Mouse (Mus musculus): ENCODE data around the gene Rpa1. TPM values are rescaled to one million over a fixed set of nuclear protein-coding genes. Genes with fewer than 3 reads are reported as not detected.
"Not testable (repeated sequence)": the region's sequence is repeated elsewhere in the genome, so short reads cannot be mapped to it uniquely, and the experiment has no call there.

Gene Rpa1
- total RNA-seq, 2 experiments from 2014 or later, result 63.7 to 68.1 TPM

- no peak for DNase-seq (ENCODE audit: low spot score in 2 of 2)
Measured at GRCm38 (mm10) chr11:75288517-75288916, 59.6 kb downstream of the Rpa1 start.

DNA sequence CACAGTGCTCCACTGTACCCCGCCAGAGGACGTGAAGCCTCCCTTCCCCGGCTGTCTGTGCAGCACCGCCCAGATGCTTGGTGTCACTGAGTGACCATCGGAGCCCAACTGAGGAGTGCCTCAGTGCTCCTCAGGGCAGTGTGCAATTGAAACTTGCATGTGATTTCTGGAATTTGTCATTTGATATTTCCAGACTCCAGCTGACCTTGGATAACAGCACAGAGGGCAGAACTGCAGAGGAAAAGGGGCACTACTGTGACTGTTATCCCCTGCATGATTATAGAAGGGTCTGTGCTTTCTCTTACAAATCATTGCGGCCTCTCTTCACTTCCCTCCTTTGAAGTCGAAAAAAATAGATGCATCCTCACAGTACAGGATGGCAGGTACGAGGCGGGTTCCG is 60.2 kb downstream of the Rpa1 start:
- no peak for DNase-seq (ENCODE audit: low spot score in 2 of 2)

DNA sequence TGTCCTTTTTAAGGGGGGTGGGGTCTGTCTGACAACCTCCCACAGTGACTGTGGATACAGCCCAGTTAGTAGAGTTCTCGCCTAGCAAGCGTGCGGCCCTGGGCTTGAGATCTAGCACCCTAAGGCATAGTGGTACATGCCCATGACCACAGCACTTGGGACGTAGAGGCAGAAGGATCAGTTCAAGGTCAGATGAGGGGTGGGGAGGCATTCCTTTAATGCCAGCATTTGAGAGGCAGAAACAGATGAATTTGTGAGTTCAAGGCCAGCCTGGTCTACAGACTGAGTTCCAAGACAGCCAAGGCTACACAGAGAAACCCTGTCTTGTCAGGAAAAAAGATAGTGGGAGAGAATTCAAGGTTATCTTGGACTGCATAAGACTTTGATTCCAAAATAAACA is 61.3 kb downstream of the Rpa1 start:
- no peak for DNase-seq (ENCODE audit: low spot score in 2 of 2)

GRCm38 (mm10) chr11:75285893-75286467 is 62.1 kb downstream of the Rpa1 start:
- DNase-seq (ENCODE audit: low spot score in 2 of 2), result no peak

- DNase-seq (ENCODE audit: low spot score in 2 of 2), result not testable (repeated sequence)
Measured at GRCm38 (mm10) chr11:75283784-75284183, 64.3 kb downstream of the Rpa1 start.

GRCm38 (mm10) chr11:75282496-75283120 is 65.5 kb downstream of the Rpa1 start:
- DNase-seq (ENCODE audit: low spot score in 2 of 2), result no peak

GRCm38 (mm10) chr11:75281380-75282256 is 66.5 kb downstream of the Rpa1 start:
- no peak for DNase-seq (ENCODE audit: low spot score in 2 of 2)

DNA sequence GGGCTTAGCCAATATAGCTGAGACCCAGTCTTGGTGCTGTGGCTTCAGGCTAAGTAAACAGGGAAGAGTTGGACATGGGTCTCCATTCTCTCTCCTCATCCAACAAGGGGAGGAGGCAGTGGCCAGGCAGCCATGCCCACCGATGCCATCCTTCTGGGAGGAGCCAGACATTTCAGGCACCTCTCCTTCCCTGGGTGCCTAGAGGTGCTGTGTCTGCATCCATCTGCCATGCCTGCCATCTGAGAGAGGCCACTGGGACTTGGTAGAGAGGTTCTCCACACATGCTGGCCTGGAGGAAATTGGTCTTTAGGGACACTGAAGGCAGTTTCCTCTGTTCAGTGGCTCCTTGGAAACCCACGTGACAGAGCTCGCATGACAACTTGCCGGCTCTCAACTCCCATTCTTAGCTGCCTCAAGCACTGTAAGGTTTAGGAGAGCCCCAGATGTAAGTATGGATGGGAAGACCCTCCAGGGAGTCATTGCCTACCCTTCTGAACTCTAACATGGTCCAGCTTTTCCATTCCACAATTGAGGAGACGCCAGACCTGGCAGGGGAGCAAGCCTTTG is 67.6 kb downstream of the Rpa1 start:
- DNase-seq (ENCODE audit: low spot score in 2 of 2), result no peak

GRCm38 (mm10) chr11:75280066-75280410 is 68.1 kb downstream of the Rpa1 start:
- DNase-seq (ENCODE audit: low spot score in 2 of 2), result no peak

GRCm38 (mm10) chr11:75279342-75280065 is 68.6 kb downstream of the Rpa1 start:
- no peak for DNase-seq (ENCODE audit: low spot score in 2 of 2)

DNA sequence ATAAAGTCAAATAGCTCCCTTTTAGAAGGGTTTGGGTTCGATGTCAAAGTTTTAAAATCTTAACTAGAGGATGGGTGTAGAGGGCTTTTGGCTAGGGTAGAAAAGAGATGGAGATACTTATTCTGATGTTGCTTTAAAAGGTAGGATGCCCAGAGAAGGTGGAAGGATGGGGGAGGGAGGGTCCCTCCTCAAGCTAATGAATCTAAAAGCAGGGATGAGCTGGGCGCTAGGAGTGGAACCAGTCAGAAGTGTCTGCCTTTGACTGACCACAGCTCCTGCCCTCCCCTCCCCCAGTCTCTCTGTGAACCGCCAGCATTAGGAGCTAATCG is 69.1 kb downstream of the Rpa1 start:
- no peak for DNase-seq (ENCODE audit: low spot score in 2 of 2)

GRCm38 (mm10) chr11:75278115-75278514 is 70.0 kb downstream of the Rpa1 start:
- no peak for DNase-seq (ENCODE audit: low spot score in 2 of 2)

- no peak for DNase-seq (ENCODE audit: low spot score in 2 of 2)
Measured at GRCm38 (mm10) chr11:75275035-75275434, 73.1 kb downstream of the Rpa1 start.

- DNase-seq (ENCODE audit: low spot score in 2 of 2), result no peak
Measured at GRCm38 (mm10) chr11:75273466-75273865, 74.7 kb downstream of the Rpa1 start.

DNA sequence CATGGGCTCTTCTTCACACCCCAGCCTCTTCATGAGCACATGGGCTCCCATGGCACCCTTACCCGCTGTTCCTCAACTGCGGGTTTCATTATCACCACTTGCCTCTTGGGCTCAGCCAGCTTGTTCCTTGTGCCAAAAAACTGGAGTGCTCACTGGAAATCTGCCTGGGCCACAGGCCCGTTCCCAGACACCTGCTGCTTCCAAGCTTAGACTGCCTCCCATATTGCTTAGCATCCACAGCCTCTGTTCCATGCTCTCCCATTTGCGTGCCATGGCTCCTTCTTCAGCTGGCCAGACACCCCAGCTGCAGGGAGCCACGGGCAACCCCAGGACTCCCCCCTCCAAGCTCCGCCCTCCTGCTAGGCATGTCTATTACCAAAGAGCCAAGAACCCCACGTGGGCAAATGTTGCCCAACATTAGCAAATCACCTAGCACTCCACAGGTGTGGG is 77.1 kb downstream of the Rpa1 start:
- DNase-seq (ENCODE audit: low spot score in 2 of 2), result peak; percentile 67 to 84

DNA sequence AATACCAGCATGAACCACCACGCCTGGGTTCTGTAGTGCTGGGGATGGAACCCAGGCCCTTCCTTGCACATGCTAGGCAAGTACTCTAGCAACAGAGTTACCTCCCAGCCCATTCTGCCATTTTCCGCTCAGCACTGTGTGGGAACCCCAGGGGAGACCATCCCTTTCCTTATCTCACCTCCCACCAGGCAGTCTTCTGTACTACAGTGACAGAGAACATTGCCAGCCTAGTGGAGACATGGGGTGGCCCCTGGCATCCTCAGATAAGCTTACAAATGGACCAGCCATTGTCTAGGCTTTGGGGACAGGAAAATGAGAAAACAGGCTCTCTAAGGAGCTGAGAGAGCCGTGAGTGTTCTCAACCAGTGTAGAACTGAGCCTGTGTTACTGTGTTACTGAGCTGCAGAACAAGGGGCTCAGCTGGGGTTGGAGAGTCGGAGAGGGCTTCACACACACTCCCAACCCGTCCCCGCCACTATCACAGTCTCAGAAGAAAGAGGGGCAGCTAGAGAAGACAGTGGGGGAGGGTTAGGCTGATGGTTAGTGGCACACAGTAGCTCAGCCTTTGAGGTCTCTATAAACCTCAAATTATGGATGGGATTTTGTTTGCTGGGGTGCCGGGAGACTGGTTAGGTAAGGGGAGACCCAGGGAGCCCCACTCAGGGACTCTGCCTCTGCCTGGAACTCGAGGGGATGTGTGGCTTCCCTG is 77.7 kb downstream of the Rpa1 start:
- no peak for DNase-seq (ENCODE audit: low spot score in 2 of 2)

DNA sequence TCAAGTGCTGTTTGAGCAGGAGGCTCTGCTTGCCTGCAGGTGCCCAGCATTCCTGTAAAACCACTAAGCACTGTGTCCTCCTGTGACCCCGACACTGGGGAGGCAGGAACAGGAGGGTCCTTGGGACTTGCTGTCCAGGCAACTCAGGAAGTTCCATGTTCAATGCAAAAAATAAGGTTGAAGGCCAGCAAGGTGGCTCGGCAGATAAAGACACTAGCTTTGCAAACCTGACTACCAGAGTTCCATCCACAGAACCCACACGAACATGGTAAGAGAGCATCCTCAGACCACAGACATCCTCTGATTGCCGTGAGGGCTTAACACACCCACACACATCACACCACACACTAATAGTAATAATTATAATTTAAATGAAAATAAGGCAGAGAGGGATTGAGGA is 78.9 kb downstream of the Rpa1 start:
- DNase-seq (ENCODE audit: low spot score in 2 of 2), result no peak

DNA sequence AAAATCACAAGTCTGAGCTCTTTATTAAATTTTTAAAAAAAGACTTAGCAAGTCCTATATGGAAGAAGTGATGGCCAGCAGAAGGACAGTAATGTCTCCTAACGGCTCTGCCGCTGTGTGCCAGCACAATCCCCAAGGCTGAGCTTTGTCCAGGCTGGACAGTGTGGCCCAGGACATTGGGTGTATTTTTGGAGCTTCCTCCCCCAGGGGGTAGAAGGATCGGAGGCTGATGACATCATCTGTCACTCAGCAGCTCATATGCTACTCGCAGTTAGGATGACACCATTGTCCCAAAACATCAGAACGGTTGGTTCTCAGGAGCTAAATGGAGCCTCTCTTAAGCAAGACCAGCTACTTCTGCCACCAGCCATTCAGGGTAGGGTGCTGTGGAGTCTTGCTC is 79.6 kb downstream of the Rpa1 start:
- no peak for DNase-seq (ENCODE audit: low spot score in 2 of 2)

DNA sequence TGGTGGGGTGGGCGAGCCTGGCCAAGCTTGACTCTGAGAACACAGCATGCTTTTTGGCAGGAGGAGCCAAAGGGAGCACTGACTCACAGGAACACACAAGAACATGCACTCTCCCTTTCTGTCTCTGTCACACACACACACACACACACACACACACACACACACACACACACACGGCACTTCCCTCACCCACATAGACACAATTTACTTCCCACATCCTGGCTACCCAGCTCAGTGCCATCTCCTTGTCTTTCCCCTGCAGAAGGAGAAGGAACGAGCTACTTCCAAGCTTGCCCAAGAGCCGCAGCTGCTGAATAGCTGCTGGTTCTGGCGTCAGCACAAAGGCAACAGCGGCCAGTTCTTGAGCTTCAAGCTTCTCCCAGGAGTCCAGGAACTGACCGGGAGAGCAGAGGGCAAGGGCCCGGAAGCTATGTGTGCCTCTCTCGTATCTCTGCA is 80.3 kb downstream of the Rpa1 start:
- peak; percentile 50 to 75 for DNase-seq (ENCODE audit: low spot score in 2 of 2)

DNA sequence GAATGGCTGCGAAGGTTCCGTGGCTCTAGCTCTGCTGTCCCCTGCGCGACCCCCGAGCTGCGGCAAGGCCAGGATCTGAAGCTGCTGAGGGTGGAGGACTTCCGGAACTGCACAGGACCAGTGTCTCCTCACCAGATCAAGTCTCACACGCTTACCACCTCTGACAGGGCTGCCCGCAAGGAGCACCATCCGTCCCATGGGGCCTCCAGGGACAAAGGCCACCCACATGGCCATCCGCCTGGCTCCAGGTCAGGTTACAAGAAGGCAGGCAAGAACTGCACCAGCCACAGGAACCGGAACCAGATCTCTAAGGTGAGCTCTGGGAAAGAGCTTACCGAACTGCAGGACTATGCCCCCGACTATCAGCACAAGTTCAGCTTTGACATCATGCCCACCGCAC is 82.6 kb downstream of the Rpa1 start:
- no peak for DNase-seq (ENCODE audit: low spot score in 2 of 2)

DNA sequence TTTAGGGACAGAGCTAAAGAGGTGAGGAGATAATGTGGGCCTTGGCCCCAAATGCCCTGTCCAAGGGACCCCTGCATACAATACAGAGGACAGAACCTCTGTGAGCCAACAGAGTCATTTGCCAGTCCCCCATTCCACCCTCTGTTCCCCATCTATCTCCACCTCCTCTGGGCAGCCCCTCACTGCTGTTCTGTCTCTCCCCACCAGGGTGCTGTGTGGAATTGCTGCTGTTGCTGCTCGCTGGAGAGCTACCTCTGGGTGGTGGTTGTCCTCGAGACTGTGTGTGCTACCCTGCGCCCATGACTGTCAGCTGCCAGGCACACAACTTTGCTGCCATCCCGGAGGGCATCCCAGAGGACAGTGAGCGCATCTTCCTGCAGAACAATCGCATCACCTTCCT is 83.6 kb downstream of the Rpa1 start:
- no peak for DNase-seq (ENCODE audit: low spot score in 2 of 2)

All from layer of hippocampus, adult 18-20 months (tissue).